Mouse (Mus musculus): ENCODE results near the gene Ntrk3. TPM values are rescaled to one million over a fixed set of nuclear protein-coding genes. Genes with fewer than 3 reads are reported as not detected.
A peak's percentile ranks its signal among the peaks of the same experiment; 100 is the strongest.

Ntrk3 gene
- polyA plus RNA-seq, 1 experiment from 2014 or later: 2.2 TPM

GRCm38 (mm10) chr7:78528008-78528407, 209.8 kb downstream of the Ntrk3 start:
- H3K4me3 ChIP-seq: no peak overlapping the region
- H3K36me3 ChIP-seq: no peaks in the 10 kb centered on the region
- H3K27ac ChIP-seq: no peak overlapping the region
- peaks cover 77% of the 10 kb centered on the region for H3K27me3 ChIP-seq
- 82% methylated on average over 3 of the region's 3 CpGs for WGBS
- no peaks in the 10 kb centered on the region for H3K4me1 ChIP-seq
- H3K9me3 ChIP-seq: no peaks in the 10 kb centered on the region
- no peak overlapping the region for H3K4me2 ChIP-seq (replicated peaks)
- no peak overlapping the region for H3K9ac ChIP-seq
- ATAC-seq (ENCODE audit: low FRiP score, low read depth): no peak

GRCm38 (mm10) chr7:78527564-78527963, 210.2 kb downstream of the Ntrk3 start:
- Histone ChIP-seq H3K9me3 (no peaks in the 10 kb centered on the region), H3K4me3 (no peak overlapping the region), H3K27ac (no peak overlapping the region), H3K27me3 (peaks cover 77% of the 10 kb centered on the region), H3K9ac (no peak overlapping the region), H3K36me3 (no peaks in the 10 kb centered on the region), H3K4me2 (replicated peaks) (no peak overlapping the region), H3K4me1 (no peaks in the 10 kb centered on the region)
- ATAC-seq (ENCODE audit: low FRiP score, low read depth): no peak
- WGBS: 27% methylated on average over 4 of the region's 4 CpGs

GRCm38 (mm10) chr7:78520243-78520927, 217.4 kb downstream of the Ntrk3 start:
- ATAC-seq (ENCODE audit: low FRiP score, low read depth): no peak
- Histone ChIP-seq H3K27me3 (peaks cover 87% of the 10 kb centered on the region), H3K27ac (no peak overlapping the region), H3K36me3 (no peaks in the 10 kb centered on the region), H3K4me1 (no peaks in the 10 kb centered on the region), H3K9me3 (no peaks in the 10 kb centered on the region), H3K9ac (no peak overlapping the region), H3K4me3 (no peak overlapping the region), H3K4me2 (replicated peaks) (no peak overlapping the region)
- WGBS: 87% methylated on average over 9 of the region's 9 CpGs

GRCm38 (mm10) chr7:78519689-78520088, 218.1 kb downstream of the Ntrk3 start:
- no peak overlapping the region for H3K27ac ChIP-seq
- no peak for ATAC-seq (ENCODE audit: low FRiP score, low read depth)
- 82% methylated on average over 3 of the region's 3 CpGs for WGBS
- H3K4me2 ChIP-seq (replicated peaks): no peak overlapping the region
- no peak overlapping the region for H3K4me3 ChIP-seq
- H3K9ac ChIP-seq: no peak overlapping the region
- H3K4me1 ChIP-seq: no peaks in the 10 kb centered on the region; the same call in 1 of the 2 replicates
- H3K27me3 ChIP-seq: peaks cover 80% of the 10 kb centered on the region
- H3K36me3 ChIP-seq: no peaks in the 10 kb centered on the region
- H3K9me3 ChIP-seq: no peaks in the 10 kb centered on the region

GRCm38 (mm10) chr7:78518760-78519363, 218.9 kb downstream of the Ntrk3 start:
- no peaks in the 10 kb centered on the region for H3K9me3 ChIP-seq
- no peak overlapping the region for H3K27ac ChIP-seq
- no peaks in the 10 kb centered on the region for H3K36me3 ChIP-seq
- 82% methylated on average over 5 of the region's 5 CpGs for WGBS
- H3K4me3 ChIP-seq: no peak overlapping the region
- no peak overlapping the region for H3K4me2 ChIP-seq (replicated peaks)
- ATAC-seq (ENCODE audit: low FRiP score, low read depth): no peak
- H3K27me3 ChIP-seq: peaks cover 78% of the 10 kb centered on the region
- H3K4me1 ChIP-seq: no peaks in the 10 kb centered on the region; the same call in 1 of the 2 replicates
- H3K9ac ChIP-seq: no peak overlapping the region

- Histone ChIP-seq H3K27ac (no peak overlapping the region), H3K9ac (no peak overlapping the region), H3K4me3 (no peak overlapping the region), H3K4me1 (no peaks in the 10 kb centered on the region; the same call in 1 of the 2 replicates), H3K36me3 (no peaks in the 10 kb centered on the region), H3K27me3 (peaks cover 79% of the 10 kb centered on the region), H3K9me3 (no peaks in the 10 kb centered on the region), H3K4me2 (replicated peaks) (no peak overlapping the region)
- peak; percentile 67; the same call in 1 of the 2 replicates for ATAC-seq (ENCODE audit: low FRiP score, low read depth)
- 20% methylated on average over 7 of the region's 7 CpGs for WGBS
Measured at GRCm38 (mm10) chr7:78515042-78515609, 222.7 kb downstream of the Ntrk3 start.

GRCm38 (mm10) chr7:78507032-78507611, 230.7 kb downstream of the Ntrk3 start:
- ATAC-seq (ENCODE audit: low FRiP score, low read depth): no peak
- H3K9ac ChIP-seq: no peak overlapping the region
- H3K9me3 ChIP-seq: no peaks in the 10 kb centered on the region
- H3K27ac ChIP-seq: no peak overlapping the region
- no peak overlapping the region for H3K4me2 ChIP-seq (replicated peaks)
- H3K4me3 ChIP-seq: no peak overlapping the region
- peaks cover 64% of the 10 kb centered on the region for H3K27me3 ChIP-seq
- 65% methylated on average over 2 of the region's 2 CpGs for WGBS
- no peaks in the 10 kb centered on the region for H3K36me3 ChIP-seq
- H3K4me1 ChIP-seq: no peaks in the 10 kb centered on the region

GRCm38 (mm10) chr7:78500863-78501262, 236.9 kb downstream of the Ntrk3 start:
- Histone ChIP-seq H3K27me3 (peaks cover 7% of the 10 kb centered on the region; the same call in 1 of the 2 replicates), H3K4me1 (no peaks in the 10 kb centered on the region), H3K4me3 (no peak overlapping the region), H3K9me3 (no peaks in the 10 kb centered on the region), H3K4me2 (replicated peaks) (no peak overlapping the region), H3K36me3 (no peaks in the 10 kb centered on the region), H3K9ac (no peak overlapping the region), H3K27ac (no peak overlapping the region)
- 78% methylated on average over 5 of the region's 5 CpGs for WGBS
- no peak for ATAC-seq (ENCODE audit: low FRiP score, low read depth)

GRCm38 (mm10) chr7:78499970-78500369, 237.8 kb downstream of the Ntrk3 start:
- no peak overlapping the region for H3K4me3 ChIP-seq
- WGBS: 71% methylated on average over 1 of the region's 1 CpGs
- no peaks in the 10 kb centered on the region for H3K36me3 ChIP-seq
- no peak overlapping the region for H3K9ac ChIP-seq
- ATAC-seq (ENCODE audit: low FRiP score, low read depth): no peak
- peaks cover 7% of the 10 kb centered on the region; the same call in 1 of the 2 replicates for H3K27me3 ChIP-seq
- H3K4me1 ChIP-seq: no peaks in the 10 kb centered on the region
- no peaks in the 10 kb centered on the region for H3K9me3 ChIP-seq
- no peak overlapping the region for H3K27ac ChIP-seq
- no peak overlapping the region for H3K4me2 ChIP-seq (replicated peaks)

GRCm38 (mm10) chr7:78498356-78498755, 239.5 kb downstream of the Ntrk3 start:
- H3K4me3 ChIP-seq: no peak overlapping the region
- H3K9ac ChIP-seq: no peak overlapping the region
- H3K36me3 ChIP-seq: no peaks in the 10 kb centered on the region
- H3K9me3 ChIP-seq: no peaks in the 10 kb centered on the region
- H3K4me1 ChIP-seq: no peaks in the 10 kb centered on the region
- 85% methylated on average over 4 of the region's 4 CpGs for WGBS
- H3K27me3 ChIP-seq: no peaks in the 10 kb centered on the region
- no peak overlapping the region for H3K4me2 ChIP-seq (replicated peaks)
- no peak for ATAC-seq (ENCODE audit: low FRiP score, low read depth)
- no peak overlapping the region for H3K27ac ChIP-seq

- Histone ChIP-seq H3K4me1 (no peaks in the 10 kb centered on the region), H3K4me2 (replicated peaks) (no peak overlapping the region), H3K27me3 (no peaks in the 10 kb centered on the region), H3K27ac (no peak overlapping the region), H3K9me3 (no peaks in the 10 kb centered on the region), H3K4me3 (no peak overlapping the region), H3K36me3 (no peaks in the 10 kb centered on the region), H3K9ac (no peak overlapping the region)
- ATAC-seq (ENCODE audit: low FRiP score, low read depth): no peak
- WGBS: 43% methylated on average over 7 of the region's 7 CpGs
Measured at GRCm38 (mm10) chr7:78497819-78498218, 240.0 kb downstream of the Ntrk3 start.

- no peaks in the 10 kb centered on the region for H3K9me3 ChIP-seq
- no peak overlapping the region for H3K9ac ChIP-seq
- no peak overlapping the region for H3K27ac ChIP-seq
- no peaks in the 10 kb centered on the region for H3K36me3 ChIP-seq
- WGBS: 89% methylated on average over 7 of the region's 7 CpGs
- no peaks in the 10 kb centered on the region for H3K27me3 ChIP-seq
- H3K4me1 ChIP-seq: no peaks in the 10 kb centered on the region
- no peak for ATAC-seq (ENCODE audit: low FRiP score, low read depth)
- no peak overlapping the region for H3K4me2 ChIP-seq (replicated peaks)
- no peak overlapping the region for H3K4me3 ChIP-seq
Measured at GRCm38 (mm10) chr7:78493591-78493990, 244.2 kb downstream of the Ntrk3 start.
